Mouse (Mus musculus) heart, adult 2 months (tissue): ENCODE measurements around the gene Noc2l.

Experiments used
- CTCF ChIP-seq: fragments of 200-600 bp; IDR thresholded peaks from 2 replicates; pipeline ENCODE4 v1.8.1; 2022; ENCODE audit warnings: antibody characterized with exemption, mild to moderate bottlenecking, moderate library complexity
- EP300 ChIP-seq: fragments of 200-500 bp; IDR thresholded peaks from 2 replicates; pipeline ENCODE4 v1.6.1; 2011; ENCODE audit warnings: low read depth, low read length, control low read depth; ENCODE audit not compliant: insufficient read depth

- TF ChIP-seq CTCF (no peak), EP300 (no peak)
These were observed 18.7 kb downstream of the Noc2l start for GRCm38 (mm10) chr4:156254361-156255077.
